Mouse (Mus musculus): ENCODE results near the gene Tor3a.

DNA sequence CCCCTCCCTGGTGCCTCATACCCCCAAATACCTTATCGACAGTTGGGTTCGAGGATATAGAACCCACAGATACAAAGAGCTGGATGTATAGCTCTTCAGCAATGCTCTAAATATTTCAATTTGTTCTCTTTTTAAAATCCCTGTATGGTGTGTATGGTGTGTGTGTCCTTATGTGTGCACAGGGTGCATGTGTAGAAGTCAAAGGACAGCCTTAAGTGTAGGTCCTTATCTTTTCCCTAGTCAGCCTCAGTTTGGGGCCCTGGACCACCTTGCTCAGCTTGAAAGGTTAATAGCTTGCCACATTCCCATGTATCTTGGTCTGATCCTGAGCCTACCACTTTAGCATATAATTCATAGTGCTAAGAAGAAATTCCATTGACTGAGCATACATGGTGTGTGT, 65.7 kb downstream of the Tor3a start:
- TF ChIP-seq CTCF (IDR thresholded peaks at IDR 0.05; ENCODE audit: borderline replicate concordance, extremely low read depth, insufficient read depth, insufficient read length): no peak
- no peak for TF ChIP-seq POLR2A (IDR thresholded peaks at IDR 0.05; ENCODE audit: borderline replicate concordance, extremely low read depth, insufficient read depth, insufficient read length, poor library complexity, severe bottlenecking)

Measured in brain, embryonic 14.5 days (tissue).